Mouse (Mus musculus) c-Kit-positive CD71-negative TER-119-negative erythroid progenitor cells, embryonic 14.5 days (primary cell): ENCODE data around the gene Nme6.
"Not testable (repeated sequence)": the region's sequence is repeated elsewhere in the genome, so short reads cannot be mapped to it uniquely, and the experiment has no call there.

Experiments
- DNase-seq: peaks from one replicate; pipeline ENCODE4 v3.0.0-alpha.2; 2013; ENCODE audit warnings: low read depth

Gene Nme6

DNA sequence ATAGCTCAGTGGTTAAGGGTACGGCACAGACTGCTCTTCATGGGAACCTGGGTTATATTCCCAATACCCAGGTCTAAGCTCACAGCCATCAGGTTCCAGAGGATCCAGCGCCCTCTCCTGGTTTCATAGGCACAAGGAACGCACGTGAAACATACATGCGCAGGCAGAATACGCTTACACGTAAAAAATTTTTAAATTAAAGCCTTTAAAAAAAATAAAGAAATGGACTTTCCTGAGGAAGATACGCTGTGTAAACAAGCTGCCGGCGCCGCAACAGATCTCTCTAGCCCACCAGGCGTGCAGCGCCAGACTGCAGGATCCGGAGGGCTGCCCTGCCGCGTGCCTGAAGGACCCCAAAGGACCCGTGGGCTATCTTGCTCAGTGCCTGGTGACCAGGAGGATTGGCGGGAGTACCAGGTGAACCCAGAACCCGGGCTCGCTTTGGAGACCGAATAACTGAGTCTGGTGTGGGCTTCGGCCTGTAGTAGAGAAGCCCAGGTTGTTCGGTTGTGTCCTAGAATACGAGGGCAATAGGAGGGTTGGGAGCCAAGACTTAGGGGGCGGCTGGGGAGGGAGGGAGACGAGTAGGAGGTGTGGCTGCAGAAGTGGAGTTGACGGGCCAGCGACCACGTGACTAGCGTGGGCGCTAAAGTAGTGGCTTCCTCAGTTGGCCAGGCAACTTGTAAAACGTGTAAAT lies at the start of gene Nme6:
TSS of gene Nme6 (plus strand) at position 359 of the 697 bp plus-strand sequence.
- peak; percentile 75 for DNase-seq

DNA sequence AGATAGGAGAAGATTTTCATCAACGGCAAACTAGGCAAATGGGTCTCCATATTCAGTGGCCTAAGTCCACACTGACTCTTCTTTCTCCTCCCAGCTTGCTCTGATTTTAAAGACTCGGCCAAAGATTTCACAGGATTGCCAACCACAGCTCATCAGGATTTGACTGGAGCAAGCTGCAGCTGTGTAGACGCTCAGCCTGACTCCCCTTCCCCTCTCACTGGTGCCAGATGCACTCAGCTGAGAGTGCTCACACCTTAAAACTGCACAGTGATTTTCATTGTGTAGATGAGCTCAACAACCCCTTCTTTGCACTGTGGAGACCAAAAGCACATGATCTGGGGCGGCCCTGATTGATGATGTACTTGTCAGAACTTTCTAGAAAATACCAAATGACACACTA lies 42.0 kb upstream of the Nme6 start, which contains the start of gene Fbxw27:
TSS of gene Fbxw27 (minus strand) at position 101 of the 400 bp plus-strand sequence.
- DNase-seq, result not testable (repeated sequence)

DNA sequence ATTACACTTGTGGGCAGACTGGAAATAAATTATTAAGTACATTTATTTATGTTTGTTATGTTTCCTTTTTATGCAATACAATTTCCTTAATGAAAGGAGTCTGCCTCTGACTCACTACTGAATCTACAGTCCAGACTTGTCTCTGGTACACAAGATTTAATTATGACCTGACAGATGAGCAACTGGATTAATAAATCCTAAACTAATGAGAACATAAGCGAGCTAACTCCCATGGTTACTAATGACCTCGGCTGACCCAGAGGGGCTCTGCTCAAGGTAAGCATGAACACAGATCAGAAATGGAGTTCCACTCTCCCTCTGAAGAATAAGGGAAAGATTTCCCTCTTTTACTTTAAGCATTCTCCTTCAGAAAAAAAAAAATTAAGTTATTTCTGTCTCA lies 37.3 kb upstream of the Nme6 start:
- DNase-seq, result no peak

DNA sequence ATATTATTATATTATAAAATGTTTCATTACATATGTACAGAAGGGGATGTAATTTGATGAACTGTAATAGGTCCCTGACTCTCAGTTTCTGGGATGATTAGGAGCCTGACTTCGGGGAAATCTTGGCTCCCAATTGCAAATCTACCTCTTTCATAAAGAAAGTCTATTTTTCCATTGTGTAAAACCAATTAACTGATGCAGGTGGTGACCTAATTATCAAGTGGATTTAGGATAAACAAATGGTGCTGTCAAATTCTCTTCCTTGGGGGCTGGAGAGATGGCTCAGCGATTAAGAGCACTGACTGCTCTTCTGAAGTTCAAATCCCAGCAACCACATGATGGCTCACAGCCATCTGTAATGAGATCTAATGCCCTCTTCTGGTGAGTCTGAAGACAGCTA lies 36.7 kb upstream of the Nme6 start:
- DNase-seq, result no peak

DNA sequence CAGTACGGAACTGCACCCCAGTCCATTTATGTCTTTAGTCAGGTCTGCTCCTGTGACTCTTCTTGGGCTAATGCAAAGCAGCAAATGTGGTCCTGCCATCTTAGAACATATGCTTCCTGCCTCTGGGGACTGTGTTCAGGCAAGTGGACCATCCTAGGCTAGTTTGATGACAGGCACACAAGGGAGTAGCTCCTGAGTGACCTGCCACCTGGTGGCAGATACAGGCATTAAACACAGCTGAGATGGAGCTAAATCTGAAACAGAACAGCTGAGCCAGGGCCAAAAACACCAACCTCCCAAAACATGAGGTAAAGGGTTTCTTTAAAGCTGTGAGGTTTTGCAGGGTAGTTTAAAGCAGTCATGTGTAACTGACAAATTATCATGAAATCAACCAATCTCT lies 34.5 kb upstream of the Nme6 start:
- DNase-seq, result peak; percentile 7

DNA sequence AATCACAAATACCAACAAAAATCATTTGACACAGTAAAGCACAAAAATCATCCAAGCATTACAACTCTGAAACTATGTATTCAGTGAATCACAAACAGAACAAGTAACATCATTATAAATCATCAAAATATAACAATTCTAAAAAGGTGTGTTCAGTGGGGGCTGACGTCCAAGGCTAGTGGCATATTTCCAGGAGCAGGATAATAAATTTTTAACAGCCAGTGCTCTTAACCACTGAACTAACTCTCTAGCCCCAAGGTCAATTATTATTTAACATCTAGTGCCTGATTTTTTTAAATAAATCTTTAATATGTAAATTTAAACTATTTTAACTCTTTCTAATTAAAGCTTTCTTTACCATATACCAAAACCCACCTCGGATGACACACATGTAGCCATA lies 27.0 kb upstream of the Nme6 start:
- DNase-seq, result not testable (repeated sequence)

DNA sequence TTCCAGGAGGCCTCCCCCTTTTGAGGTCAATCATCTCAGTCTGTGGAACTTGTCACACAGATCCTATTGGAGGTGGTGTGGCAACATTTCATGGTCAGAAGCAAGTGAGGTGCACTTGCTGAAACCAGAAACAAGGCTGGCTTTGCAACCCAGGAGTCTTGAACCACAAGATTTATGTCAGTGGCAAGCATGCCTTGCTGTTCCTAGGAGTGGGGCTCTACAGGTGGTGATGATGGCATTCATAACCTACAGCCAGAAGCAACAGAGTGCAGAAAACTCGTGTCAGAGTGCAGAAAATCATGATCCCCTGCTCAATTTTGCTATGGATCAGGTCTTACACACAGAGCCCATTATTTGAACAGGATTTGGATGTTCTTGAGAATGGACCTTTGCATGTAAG lies 26.3 kb upstream of the Nme6 start:
- no peak for DNase-seq

DNA sequence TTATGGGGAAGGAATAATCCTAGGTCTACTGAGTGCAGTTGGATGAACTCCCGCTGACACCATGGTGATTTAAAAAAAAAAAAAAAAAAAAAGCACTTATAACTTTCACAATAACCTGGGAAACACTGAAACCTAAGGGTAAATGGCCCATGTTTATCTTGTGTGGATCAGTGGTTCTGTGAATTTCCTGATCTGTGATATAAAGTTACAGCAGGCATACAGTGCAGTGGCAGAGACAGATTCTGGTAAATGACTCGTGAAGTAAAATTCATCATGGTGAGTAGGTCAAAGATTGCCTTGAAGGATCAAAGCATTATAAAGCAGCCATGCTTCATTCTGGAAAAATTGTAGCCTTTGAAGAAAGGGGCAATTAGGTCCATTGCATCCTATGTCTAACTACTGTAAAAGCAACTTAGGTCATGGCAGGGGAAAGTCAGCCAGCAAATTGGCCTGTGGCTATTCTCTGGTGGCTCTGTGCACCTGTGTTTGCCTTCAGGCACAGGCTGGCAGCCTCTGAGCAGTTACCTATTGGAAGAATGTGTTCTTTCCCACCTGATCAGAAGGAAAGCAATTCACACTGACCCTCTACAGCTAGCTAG lies 25.8 kb upstream of the Nme6 start:
- no peak for DNase-seq

DNA sequence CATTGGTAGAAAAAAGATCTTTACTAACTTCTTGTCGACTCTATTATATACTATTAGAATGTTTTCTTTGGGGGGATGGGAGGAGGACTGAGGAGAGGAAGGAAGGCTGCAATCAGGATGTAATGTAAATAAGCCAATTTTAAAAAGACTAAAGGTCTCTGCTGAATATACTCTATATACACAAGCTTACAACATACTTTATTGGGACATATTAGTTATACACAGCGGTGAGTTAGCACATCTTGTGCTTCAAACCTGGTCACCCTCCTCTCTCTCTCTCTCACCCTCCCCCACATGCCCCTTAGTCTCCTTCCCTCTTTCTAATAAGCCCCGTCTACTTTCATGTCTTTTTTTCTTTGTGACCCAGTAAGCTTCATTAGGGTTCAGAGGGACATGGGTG lies 24.7 kb upstream of the Nme6 start:
- DNase-seq, result no peak

DNA sequence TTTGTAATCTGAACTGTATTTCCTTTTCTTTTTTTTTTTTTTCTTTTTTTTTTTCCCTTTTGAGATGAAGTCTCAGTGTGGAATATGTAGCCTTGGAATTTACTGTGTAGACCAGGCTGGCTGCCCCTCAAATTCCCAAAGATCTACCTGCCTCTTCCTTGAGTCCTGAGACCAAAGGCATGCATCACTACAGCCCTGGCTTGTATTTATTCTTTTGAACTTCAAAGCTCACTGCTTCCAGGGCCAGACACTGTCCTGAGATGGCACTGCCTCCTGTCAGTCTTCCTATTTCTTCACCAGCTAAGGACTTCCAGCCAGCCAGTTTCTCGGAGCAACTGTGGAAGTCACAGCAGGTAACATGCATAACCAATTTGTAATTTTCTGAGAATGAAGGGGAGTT lies 20.6 kb upstream of the Nme6 start, which contains the start of gene Spink8:
TSS of gene Spink8 (plus strand) at position 301 of the 400 bp plus-strand sequence.
- no peak for DNase-seq

DNA sequence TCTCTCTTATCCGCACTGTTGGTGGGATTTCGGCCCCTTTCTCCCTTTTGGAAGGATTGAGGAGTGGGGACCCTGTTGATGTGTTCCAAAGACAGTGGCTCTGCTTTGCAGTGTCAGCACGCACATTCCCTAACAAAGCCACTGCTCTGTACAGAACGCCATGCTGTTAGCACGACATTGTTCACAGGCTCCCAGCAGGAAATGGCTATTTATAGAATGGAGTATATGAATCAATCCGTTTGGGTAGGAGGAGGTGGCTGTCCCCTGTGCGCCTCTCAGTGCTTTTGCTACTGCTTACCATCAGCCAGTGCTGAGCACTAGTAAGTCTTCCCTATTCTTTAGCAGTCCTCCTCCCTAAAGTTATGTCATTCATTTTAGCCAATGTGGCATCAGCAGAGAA lies 19.1 kb upstream of the Nme6 start:
- DNase-seq, result no peak

DNA sequence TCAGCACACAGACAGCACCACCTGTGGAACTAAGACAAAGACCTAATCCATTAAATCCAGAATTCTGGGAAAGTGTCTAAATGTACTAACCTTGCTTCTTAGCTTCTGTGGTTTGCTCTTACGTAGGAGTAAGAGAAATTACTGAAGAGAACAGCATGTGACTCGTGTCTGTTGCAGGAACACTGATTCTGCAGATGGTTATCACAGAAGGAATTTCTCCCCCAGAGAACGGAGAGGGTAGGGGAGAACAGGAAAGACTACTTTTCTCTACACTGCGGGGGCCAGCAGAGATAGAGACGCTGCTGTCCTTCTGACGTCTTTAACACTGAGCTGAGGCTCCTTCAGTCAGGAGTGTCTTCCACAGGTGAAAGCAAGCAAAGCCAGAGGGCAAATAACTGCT lies 16.2 kb upstream of the Nme6 start:
- no peak for DNase-seq

DNA sequence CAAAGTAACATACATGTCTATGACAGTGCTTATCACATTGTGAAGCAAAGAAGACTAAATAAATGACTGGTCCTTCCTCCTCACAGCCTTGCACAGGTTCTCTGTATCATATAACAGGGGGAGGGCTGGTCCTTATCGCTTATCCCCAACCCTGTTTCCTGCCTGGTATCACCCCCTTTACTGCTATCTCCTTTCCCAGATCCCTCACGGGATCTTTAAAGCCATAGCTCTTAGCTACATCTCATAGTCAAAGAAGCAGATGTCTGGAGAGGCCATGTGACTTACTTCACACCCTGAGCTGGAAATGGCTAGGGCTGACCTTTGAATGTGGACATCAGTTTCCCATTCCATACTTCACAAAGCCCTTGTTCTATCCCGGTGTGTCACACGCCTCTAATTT lies 6.8 kb upstream of the Nme6 start:
- no peak for DNase-seq

DNA sequence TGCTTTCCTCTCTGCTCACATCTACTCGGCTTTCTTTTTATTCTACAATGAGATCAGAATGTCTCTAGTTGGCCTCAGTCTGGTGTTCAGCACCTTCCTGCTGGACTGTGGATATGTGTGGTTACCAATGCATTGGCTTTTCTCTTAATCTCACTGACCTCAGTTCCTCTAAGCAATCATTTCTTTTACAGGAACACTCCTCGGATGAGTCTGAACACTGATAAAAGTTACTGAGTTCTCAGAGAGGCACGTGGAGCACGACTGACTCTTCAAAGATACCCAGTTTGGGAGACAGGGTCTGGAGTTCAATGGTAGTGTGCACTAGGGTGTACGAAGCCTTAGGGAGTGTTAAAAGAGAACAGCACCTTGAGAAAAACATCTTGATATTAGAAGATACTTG lies 6.4 kb upstream of the Nme6 start:
- no peak for DNase-seq

DNA sequence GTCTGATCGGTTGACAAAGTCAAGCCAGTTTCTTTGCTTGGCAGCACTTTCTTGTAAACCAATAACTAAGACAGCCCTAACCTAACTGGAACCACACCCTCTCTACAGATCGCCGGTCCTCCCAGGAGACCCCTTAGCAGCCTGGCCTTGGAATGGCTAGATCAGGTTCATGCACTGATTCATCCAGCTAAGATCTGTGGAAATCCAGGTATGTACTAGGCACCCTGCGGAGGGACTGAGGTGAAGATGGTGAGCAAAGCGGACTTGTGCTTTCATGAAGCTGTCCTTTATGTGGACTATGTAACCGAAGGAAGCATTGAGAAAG lies 501 bp downstream of the Nme6 start:
- DNase-seq, result no peak

DNA sequence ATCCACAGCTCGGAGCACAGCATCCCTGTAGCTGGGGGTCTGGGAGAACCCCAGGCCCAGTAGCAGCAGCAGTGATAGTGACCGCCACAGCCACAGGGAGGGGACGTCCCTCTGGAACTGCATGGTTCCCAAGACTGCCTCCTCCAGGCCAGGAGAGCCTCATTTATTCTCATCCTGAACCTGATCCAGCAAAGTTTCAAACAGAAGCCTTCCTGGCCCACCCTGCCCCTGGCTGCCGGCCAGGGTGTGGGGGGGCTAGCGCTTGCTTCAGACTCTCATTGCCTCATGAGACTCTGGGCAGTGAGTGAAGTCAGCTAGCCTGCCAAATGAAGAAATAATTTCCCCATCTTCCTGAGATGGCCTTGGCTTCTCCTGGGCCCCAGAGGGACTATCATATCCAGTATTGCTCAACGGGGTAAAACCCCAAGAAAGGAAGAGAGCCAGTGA lies 16.8 kb downstream of the Nme6 start, which contains the start of gene Camp:
TSS of gene Camp (minus strand) at position 306 of the 447 bp plus-strand sequence.
- no peak for DNase-seq

DNA sequence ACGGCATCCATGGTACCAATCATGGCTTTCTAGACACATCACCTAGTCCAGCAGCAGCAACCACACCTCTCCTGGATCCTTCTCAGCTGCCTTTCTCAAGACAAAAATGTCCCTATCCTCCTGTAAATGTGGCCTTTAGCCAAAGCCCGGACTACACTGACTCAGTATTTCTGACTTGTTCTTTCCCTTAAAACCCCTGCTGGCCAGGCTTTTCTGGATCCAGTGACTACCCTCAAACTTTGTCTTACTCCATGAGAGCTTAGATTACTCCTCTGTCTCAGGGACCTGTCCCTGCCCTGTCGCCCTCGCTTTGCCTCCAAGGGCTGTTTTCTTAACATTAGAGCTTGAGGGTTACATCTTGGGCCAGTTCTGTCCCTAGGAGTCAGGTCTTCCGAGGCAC lies 17.6 kb downstream of the Nme6 start:
- DNase-seq, result no peak

DNA sequence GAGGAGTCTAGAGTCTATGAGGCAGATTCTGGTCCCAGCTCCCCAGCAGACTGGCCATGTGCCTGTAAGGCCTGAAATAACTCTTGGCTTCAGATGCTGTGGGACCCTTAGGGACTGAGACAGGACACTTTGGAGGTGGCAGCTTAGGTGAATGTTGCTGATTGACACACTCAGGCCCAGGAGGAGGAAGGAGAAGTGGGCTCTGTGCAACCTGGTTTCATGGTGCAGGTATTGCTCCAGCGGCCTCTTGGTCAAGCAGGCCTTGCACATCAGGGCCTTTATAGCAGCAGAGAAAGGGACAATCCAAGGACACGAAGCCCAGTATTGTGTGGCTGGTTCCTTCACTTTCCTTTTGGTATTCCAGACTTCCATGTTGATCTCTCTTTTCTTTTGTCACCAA lies 21.8 kb downstream of the Nme6 start:
- no peak for DNase-seq

DNA sequence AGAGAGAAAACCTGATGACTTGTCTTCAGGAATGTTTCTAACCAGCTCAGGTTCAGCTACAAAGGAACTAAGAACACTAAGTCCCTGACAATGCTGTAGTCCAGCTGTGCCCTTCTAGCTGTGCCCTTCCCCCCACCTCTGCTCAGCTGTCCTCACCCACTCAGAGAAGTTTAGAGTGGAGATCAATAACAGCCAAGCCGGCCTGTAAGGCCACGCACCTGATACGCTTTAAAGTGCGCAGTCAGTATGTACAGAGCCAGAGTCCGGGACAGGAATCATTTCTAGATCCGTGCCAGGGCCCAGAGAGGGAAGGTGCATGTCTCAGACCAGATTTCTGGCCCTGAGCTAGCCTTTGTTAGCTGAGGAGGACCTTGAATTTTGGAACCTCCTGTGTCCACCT lies 23.4 kb downstream of the Nme6 start:
- DNase-seq, result no peak

DNA sequence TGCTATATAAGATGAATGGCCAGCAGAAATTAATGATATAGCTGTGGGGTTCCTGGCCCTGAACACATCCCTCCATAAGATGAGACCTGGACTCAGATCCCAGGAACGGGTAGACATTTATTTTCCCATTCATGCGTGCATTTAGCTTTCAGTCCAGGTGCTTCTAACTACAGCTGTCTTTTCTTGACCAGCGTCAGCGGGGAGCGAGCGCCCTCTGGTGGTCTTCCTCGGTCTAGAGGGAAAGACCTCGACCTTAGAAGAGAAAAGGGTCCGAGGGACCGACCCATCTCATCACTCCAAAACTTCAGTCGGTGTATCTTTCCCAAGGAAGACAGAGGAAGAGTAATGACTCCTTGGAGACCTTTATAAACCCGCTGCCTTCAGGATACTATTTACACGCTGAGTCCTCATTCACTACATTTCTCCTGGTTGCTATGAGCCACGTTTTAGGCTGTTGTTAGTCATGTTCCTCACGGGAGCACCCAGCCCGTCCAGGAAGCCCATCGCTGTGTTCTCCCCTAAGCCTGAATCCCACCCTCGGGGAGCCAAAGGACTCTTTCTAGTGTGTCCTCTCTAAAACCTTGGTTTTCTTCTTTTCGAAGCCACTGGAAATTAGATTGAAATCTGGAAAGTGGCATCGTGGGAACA lies 30.0 kb downstream of the Nme6 start:
- DNase-seq, result peak; percentile 79

DNA sequence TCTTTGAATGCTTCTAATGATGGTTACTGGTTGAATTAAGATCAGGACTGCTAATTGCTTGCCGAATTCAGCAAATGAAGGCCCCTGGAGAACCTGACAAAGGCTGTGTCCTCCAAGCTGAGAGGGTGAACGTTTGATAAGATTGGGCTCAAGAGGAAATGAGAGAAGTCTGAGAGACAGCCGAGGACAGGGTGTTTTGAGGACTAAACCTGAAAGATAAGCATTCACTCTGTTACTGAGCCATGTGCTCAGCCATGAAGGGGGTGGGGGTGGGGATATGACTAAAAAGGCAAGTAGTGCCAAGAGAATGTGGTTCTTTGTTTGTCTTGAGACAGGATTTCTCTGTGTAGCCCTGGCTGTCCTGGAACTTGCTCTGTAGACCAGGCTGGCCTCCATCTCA lies 30.5 kb downstream of the Nme6 start:
- DNase-seq, result no peak

DNA sequence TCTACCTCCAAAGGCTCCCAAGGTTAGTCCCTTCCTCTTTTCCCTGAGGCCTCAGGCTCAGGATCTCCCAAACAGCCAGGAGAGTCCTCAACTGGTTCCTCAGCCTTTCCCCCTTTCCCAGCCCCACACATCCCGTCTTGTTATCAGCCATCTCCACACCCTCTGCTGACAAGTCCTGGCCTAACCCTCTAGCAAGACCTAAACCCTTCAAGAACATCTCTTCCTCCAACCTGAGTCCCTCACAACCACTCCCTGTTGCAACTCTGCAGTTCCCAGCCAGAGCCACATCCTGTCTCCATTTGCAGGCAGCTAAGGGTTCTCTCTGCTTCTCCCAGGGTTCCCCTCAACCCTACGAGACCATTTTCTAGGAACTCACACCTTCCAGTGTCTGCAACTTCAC lies 33.7 kb downstream of the Nme6 start:
- DNase-seq, result no peak

DNA sequence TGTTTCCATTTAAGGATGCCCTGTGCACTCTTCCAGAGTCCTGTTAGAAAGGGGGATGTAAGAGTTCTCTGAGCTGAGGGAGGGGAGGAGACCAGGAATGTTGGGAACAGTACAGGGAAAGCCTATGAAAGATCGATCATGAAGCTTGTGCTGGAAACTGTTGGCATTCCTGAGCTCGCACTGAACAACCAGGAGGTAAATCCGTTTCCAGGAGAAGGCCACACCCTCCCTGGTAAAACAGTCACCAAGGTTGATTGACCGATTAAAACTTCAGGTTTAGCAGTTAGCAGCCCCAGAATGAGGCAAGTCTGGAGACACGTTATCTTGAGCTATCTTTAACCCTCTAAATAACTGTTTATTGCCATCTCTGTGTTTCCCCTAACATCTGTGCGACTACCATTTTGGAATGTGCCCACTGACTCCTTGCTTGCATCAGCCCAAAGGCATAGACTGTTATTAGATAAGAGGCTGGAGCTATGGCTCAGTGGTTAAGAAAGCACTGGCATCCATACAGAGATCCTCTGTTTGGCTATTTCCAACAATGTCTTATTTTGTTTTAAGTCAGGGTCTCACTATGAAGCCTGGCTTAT lies 38.5 kb downstream of the Nme6 start:
- no peak for DNase-seq
